Mouse (Mus musculus): ENCODE measurements at regions not wholly inside any gene's neighbourhood (a gene's known extent, or its start where the extent isn't known, plus 50 kb on each side); places are given as distances from the start of the nearest gene placed in this dataset.

GRCm38 (mm10) chr9:61621939-61622338 lies 249.8 kb downstream of the Tle3 start:
- ATAC-seq (no peak), DNase-seq (ENCODE audit: low spot score) (no peak)
- H3K4me3 ChIP-seq (ENCODE audit: low read depth, low read length) = no peak overlapping the region
- H3K27ac ChIP-seq (ENCODE audit: low read depth, low read length) = no peak overlapping the region
- H3K9ac ChIP-seq (ENCODE audit: low read length) = no peak overlapping the region
- H3K4me2 ChIP-seq (ENCODE audit: low read length) = no peak overlapping the region
- no peaks in the 10 kb centered on the region for H3K27me3 ChIP-seq (replicated peaks; ENCODE audit: control insufficient read depth, insufficient read depth, low read length)
- H3K36me3 ChIP-seq (ENCODE audit: control insufficient read depth, insufficient read depth, low read length) = no peaks in the 10 kb centered on the region
- no peaks in the 10 kb centered on the region for H3K9me3 ChIP-seq (replicated peaks; ENCODE audit: control insufficient read depth, low read length)
- WGBS = 63% methylated on average over 5 of the region's 5 CpGs
- peaks cover 43% of the 10 kb centered on the region for H3K4me1 ChIP-seq (ENCODE audit: control insufficient read depth, insufficient read depth, low read length)

GRCm38 (mm10) chr9:61620786-61621185 lies 248.6 kb downstream of the Tle3 start:
- no peaks in the 10 kb centered on the region for H3K36me3 ChIP-seq (ENCODE audit: control insufficient read depth, insufficient read depth, low read length)
- WGBS = 60% methylated on average over 2 of the region's 2 CpGs
- no peak overlapping the region for H3K9ac ChIP-seq (ENCODE audit: low read length)
- H3K9me3 ChIP-seq (replicated peaks; ENCODE audit: control insufficient read depth, low read length) = no peaks in the 10 kb centered on the region
- no peak overlapping the region for H3K4me3 ChIP-seq (ENCODE audit: low read depth, low read length)
- H3K27ac ChIP-seq (ENCODE audit: low read depth, low read length) = no peak overlapping the region
- DNase-seq (ENCODE audit: low spot score) = no peak
- H3K4me2 ChIP-seq (ENCODE audit: low read length) = no peak overlapping the region
- H3K27me3 ChIP-seq (replicated peaks; ENCODE audit: control insufficient read depth, insufficient read depth, low read length) = no peaks in the 10 kb centered on the region
- H3K4me1 ChIP-seq (ENCODE audit: control insufficient read depth, insufficient read depth, low read length) = peaks cover 43% of the 10 kb centered on the region
- no peak for ATAC-seq

DNA sequence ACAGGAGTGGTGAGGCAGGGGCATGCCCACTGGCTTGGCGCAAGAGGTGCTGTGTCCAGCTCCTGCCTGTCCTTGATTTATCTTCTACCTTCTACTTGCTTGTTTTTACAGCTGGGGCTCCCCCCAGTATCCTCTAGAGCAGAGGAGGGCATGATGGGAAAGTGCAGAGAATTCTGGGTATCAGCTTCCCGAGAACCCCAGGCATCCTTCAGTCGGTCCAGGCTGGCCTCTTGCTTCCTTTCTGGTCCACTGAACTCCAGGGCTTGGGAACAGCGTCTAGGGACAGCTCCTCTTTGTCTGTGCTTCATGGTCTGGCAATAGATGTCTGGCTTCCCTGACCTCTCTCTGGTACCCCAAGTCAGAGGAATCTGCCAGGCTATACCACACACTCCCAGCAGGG lies 247.9 kb downstream of the Tle3 start:
- Histone ChIP-seq H3K4me1 (ENCODE audit: control insufficient read depth, insufficient read depth, low read length) (peaks cover 43% of the 10 kb centered on the region), H3K27me3 (replicated peaks; ENCODE audit: control insufficient read depth, insufficient read depth, low read length) (no peaks in the 10 kb centered on the region), H3K4me3 (ENCODE audit: low read depth, low read length) (no peak overlapping the region), H3K9ac (ENCODE audit: low read length) (no peak overlapping the region), H3K9me3 (replicated peaks; ENCODE audit: control insufficient read depth, low read length) (no peaks in the 10 kb centered on the region), H3K4me2 (ENCODE audit: low read length) (no peak overlapping the region), H3K36me3 (ENCODE audit: control insufficient read depth, insufficient read depth, low read length) (no peaks in the 10 kb centered on the region), H3K27ac (ENCODE audit: low read depth, low read length) (no peak overlapping the region)
- WGBS = 36% methylated on average over 4 of the region's 4 CpGs
- ATAC-seq = no peak
- DNase-seq (ENCODE audit: low spot score) = no peak

DNA sequence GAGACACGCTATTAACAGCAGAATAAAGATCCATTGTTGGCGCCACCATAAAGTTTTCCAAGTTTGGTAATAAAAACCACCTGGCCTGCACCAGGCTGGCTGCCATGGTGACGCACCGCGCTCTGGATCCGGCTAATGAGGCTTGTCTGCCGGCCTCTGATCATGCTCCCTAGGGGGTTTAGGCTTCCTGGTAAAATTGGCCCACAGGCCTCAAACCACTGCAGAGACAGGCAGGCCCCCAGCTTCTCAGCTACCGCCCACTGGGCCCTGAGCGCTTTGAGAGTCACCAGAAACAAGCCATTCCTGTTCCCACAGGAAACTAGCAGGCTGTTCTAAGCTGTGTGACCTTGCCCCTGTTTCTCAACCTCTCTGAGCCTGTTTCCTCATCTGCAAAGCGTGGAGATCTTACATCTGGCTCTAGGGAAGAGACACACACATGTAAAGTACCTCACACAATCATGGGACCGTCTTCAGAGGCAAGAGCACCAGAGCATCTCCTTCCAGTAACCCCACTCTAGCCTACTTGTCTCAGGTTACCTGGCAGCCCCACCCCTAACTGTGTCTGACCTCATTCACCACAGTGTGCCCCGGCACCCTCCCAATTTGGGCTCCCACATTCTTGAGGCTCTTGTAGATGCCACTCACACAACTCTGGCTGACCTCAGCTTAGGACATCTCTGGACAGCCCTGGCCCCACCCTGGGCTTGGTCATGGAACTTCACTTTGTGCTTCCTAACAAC lies 246.5 kb downstream of the Tle3 start:
- H3K4me3 ChIP-seq (ENCODE audit: low read depth, low read length) = no peak overlapping the region
- no peaks in the 10 kb centered on the region for H3K9me3 ChIP-seq (replicated peaks; ENCODE audit: control insufficient read depth, low read length)
- ATAC-seq (peak; percentile 37; the same call in 1 of the 2 replicates), DNase-seq (ENCODE audit: low spot score) (peak; percentile 85)
- H3K4me2 ChIP-seq (ENCODE audit: low read length) = no peak overlapping the region
- no peaks in the 10 kb centered on the region for H3K27me3 ChIP-seq (replicated peaks; ENCODE audit: control insufficient read depth, insufficient read depth, low read length)
- no peak overlapping the region for H3K9ac ChIP-seq (ENCODE audit: low read length)
- peaks cover 34% of the 10 kb centered on the region for H3K4me1 ChIP-seq (ENCODE audit: control insufficient read depth, insufficient read depth, low read length)
- 18% methylated on average over 12 of the region's 12 CpGs for WGBS
- H3K36me3 ChIP-seq (ENCODE audit: control insufficient read depth, insufficient read depth, low read length) = no peaks in the 10 kb centered on the region
- H3K27ac ChIP-seq (ENCODE audit: low read depth, low read length) = peak overlapping the region; percentile 63

GRCm38 (mm10) chr9:61617979-61618378 lies 245.8 kb downstream of the Tle3 start:
- no peak overlapping the region for H3K9ac ChIP-seq (ENCODE audit: low read length)
- no peaks in the 10 kb centered on the region for H3K36me3 ChIP-seq (ENCODE audit: control insufficient read depth, insufficient read depth, low read length)
- WGBS = 49% methylated on average over 8 of the region's 8 CpGs
- DNase-seq (ENCODE audit: low spot score) (no peak), ATAC-seq (no peak)
- H3K4me3 ChIP-seq (ENCODE audit: low read depth, low read length) = no peak overlapping the region
- no peaks in the 10 kb centered on the region for H3K27me3 ChIP-seq (replicated peaks; ENCODE audit: control insufficient read depth, insufficient read depth, low read length)
- H3K27ac ChIP-seq (ENCODE audit: low read depth, low read length) = no peak overlapping the region
- 0 out of 2 replicates have a peak, but pooled peaks cover 2% of the 10 kb centered on the region for H3K9me3 ChIP-seq (replicated peaks; ENCODE audit: control insufficient read depth, low read length)
- no peak overlapping the region for H3K4me2 ChIP-seq (ENCODE audit: low read length)
- H3K4me1 ChIP-seq (ENCODE audit: control insufficient read depth, insufficient read depth, low read length) = peaks cover 28% of the 10 kb centered on the region

- no peak overlapping the region for H3K27ac ChIP-seq (ENCODE audit: low read depth, low read length)
- no peak overlapping the region for H3K4me2 ChIP-seq (ENCODE audit: low read length)
- DNase-seq (ENCODE audit: low spot score) = no peak
- H3K4me1 ChIP-seq (ENCODE audit: control insufficient read depth, insufficient read depth, low read length) = peaks cover 8% of the 10 kb centered on the region
- 71% methylated on average over 4 of the region's 4 CpGs for WGBS
- no peak overlapping the region for H3K4me3 ChIP-seq (ENCODE audit: low read depth, low read length)
- ATAC-seq = no peak
- no peaks in the 10 kb centered on the region for H3K27me3 ChIP-seq (replicated peaks; ENCODE audit: control insufficient read depth, insufficient read depth, low read length)
- H3K36me3 ChIP-seq (ENCODE audit: control insufficient read depth, insufficient read depth, low read length) = no peaks in the 10 kb centered on the region
- no peak overlapping the region for H3K9ac ChIP-seq (ENCODE audit: low read length)
- 0 out of 2 replicates have a peak, but pooled peaks cover 4% of the 10 kb centered on the region for H3K9me3 ChIP-seq (replicated peaks; ENCODE audit: control insufficient read depth, low read length)
These were observed 243.4 kb downstream of the Tle3 start for GRCm38 (mm10) chr9:61615556-61615955.

GRCm38 (mm10) chr9:61607576-61607975 lies 235.4 kb downstream of the Tle3 start:
- Histone ChIP-seq H3K4me3 (ENCODE audit: low read depth, low read length) (no peak overlapping the region), H3K9ac (ENCODE audit: low read length) (no peak overlapping the region), H3K9me3 (replicated peaks; ENCODE audit: control insufficient read depth, low read length) (no peaks in the 10 kb centered on the region), H3K36me3 (ENCODE audit: control insufficient read depth, insufficient read depth, low read length) (no peaks in the 10 kb centered on the region), H3K4me2 (ENCODE audit: low read length) (no peak overlapping the region), H3K27me3 (replicated peaks; ENCODE audit: control insufficient read depth, insufficient read depth, low read length) (no peaks in the 10 kb centered on the region), H3K4me1 (ENCODE audit: control insufficient read depth, insufficient read depth, low read length) (peaks cover 9% of the 10 kb centered on the region), H3K27ac (ENCODE audit: low read depth, low read length) (no peak overlapping the region)
- no peak for DNase-seq (ENCODE audit: low spot score)
- ATAC-seq = no peak
- WGBS = 73% methylated on average over 5 of the region's 5 CpGs

DNA sequence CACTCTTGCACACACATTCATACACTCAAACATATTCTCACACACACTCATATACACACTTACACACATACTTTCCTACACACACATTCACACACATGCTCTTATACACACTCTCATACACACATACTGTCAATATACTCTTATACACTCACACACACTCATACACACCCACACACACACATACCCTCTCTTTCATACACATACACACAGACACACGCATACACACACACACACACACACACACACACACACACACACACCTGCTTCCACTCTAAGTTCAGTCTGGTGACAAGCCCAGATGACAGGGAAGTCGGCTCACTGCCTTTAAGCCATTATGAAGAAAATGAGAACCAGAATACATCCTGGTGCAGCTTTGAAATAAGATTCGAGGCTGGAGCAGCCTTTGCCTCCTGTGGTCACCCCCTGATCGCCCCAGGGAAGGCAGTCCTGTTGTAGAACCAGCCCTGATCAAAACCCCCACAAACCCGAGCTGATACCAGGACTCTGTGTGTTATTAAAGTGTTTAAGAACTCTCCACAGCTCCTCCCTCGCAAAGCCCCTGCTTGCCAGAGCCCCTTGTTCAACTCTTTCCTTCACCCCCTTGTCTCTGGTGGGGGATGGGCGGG lies 230.3 kb downstream of the Tle3 start:
- H3K36me3 ChIP-seq (ENCODE audit: control insufficient read depth, insufficient read depth, low read length) = no peaks in the 10 kb centered on the region
- no peak overlapping the region for H3K4me2 ChIP-seq (ENCODE audit: low read length)
- ATAC-seq (no peak), DNase-seq (ENCODE audit: low spot score) (no peak)
- H3K4me1 ChIP-seq (ENCODE audit: control insufficient read depth, insufficient read depth, low read length) = peaks cover 12% of the 10 kb centered on the region
- H3K27me3 ChIP-seq (replicated peaks; ENCODE audit: control insufficient read depth, insufficient read depth, low read length) = no peaks in the 10 kb centered on the region
- 51% methylated on average over 7 of the region's 7 CpGs for WGBS
- no peak overlapping the region for H3K4me3 ChIP-seq (ENCODE audit: low read depth, low read length)
- no peaks in the 10 kb centered on the region for H3K9me3 ChIP-seq (replicated peaks; ENCODE audit: control insufficient read depth, low read length)
- no peak overlapping the region for H3K27ac ChIP-seq (ENCODE audit: low read depth, low read length)
- no peak overlapping the region for H3K9ac ChIP-seq (ENCODE audit: low read length)

- no peak overlapping the region; the same call in 1 of the 2 replicates for H3K27ac ChIP-seq (ENCODE audit: low read depth, low read length)
- H3K27me3 ChIP-seq (replicated peaks; ENCODE audit: control insufficient read depth, insufficient read depth, low read length) = no peaks in the 10 kb centered on the region
- no peak overlapping the region for H3K4me3 ChIP-seq (ENCODE audit: low read depth, low read length)
- no peak overlapping the region for H3K4me2 ChIP-seq (ENCODE audit: low read length)
- H3K9me3 ChIP-seq (replicated peaks; ENCODE audit: control insufficient read depth, low read length) = no peaks in the 10 kb centered on the region
- H3K36me3 ChIP-seq (ENCODE audit: control insufficient read depth, insufficient read depth, low read length) = no peaks in the 10 kb centered on the region
- ATAC-seq = no peak
- peaks cover 16% of the 10 kb centered on the region for H3K4me1 ChIP-seq (ENCODE audit: control insufficient read depth, insufficient read depth, low read length)
- H3K9ac ChIP-seq (ENCODE audit: low read length) = no peak overlapping the region
- DNase-seq (ENCODE audit: low spot score) = no peak
- 84% methylated on average over 6 of the region's 6 CpGs for WGBS
These were observed 229.7 kb downstream of the Tle3 start for GRCm38 (mm10) chr9:61601911-61602310.

Measured in forebrain, embryonic 14.5 days (tissue).